Mouse (Mus musculus): ENCODE data around the gene Zfp105.

GRCm38 (mm10) chr9:122922936-122923381, at the start of gene Zfp105:
- no peak; the same call in none of the 2 replicates for TF ChIP-seq CTCF (IDR thresholded peaks at IDR 0.05)
- no peak for TF ChIP-seq EP300 (IDR thresholded peaks at IDR 0.05)

Measured in lung, postnatal 0 days (tissue).